Mouse (Mus musculus): ENCODE measurements around the gene Izumo3. TPM values are rescaled to one million over a fixed set of nuclear protein-coding genes. Genes with fewer than 3 reads are reported as not detected.
"Not testable (repeated sequence)": the region's sequence is repeated elsewhere in the genome, so short reads cannot be mapped to it uniquely, and the experiment has no call there.

The Izumo3 gene
- polyA plus RNA-seq (2012; rRNA removed) = not detected in 2 replicates

GRCm38 (mm10) chr4:92147134-92147533 is at the start of gene Izumo3:
Izumo3 (minus strand) TSS chr4:92147234.
- Histone ChIP-seq H3K27me3 (ENCODE audit: control insufficient read depth, insufficient read depth, low read length) (no peaks in the 10 kb centered on the region), H3K4me1 (replicated peaks; ENCODE audit: control insufficient read depth, insufficient read depth, low read length) (no peaks in the 10 kb centered on the region), H3K4me3 (ENCODE audit: control insufficient read depth, insufficient read depth, low read length) (no peak within 1 kb of the TSS), H3K36me3 (ENCODE audit: control insufficient read depth, insufficient read depth, low read length) (no peaks in the 10 kb centered on the region), H3K27ac (ENCODE audit: control insufficient read depth, insufficient read depth, low read length) (no peak within 1 kb of the TSS)
- TF ChIP-seq POLR2A (IDR thresholded peaks at IDR 0.05; ENCODE audit: control insufficient read depth, extremely low read depth, insufficient read depth, low read length, poor library complexity) = no peak
- no peak for TF ChIP-seq CTCF (IDR thresholded peaks at IDR 0.05; ENCODE audit: borderline replicate concordance, control insufficient read depth, extremely low read depth, insufficient read depth, low read length, poor library complexity)
- DNase-seq = no peak

DNA sequence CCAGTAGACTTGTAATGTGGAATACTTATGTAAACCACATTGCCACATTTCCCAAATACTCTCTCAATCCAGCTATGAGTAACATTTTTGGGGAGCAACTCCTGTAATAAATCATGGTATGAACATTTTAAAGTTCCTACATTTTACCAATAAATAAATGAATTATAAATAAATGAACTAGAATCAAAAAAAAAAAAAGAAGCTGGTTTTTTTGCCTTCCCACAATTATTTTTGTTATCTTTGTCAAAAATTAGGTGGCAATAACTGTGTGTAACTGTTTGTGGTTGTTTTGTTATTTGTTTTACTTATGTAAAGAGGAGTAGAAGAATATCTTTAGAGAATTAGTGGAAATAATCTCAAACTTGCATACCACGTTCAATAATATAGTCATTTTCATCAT is 44.6 kb upstream of the Izumo3 start, which contains the start of gene Gm12666:
Gm12666 (minus strand) TSS at position 101 of the 400 bp plus-strand sequence.
- WGBS = 85% methylated on average over 1 of the region's 1 CpGs

DNA sequence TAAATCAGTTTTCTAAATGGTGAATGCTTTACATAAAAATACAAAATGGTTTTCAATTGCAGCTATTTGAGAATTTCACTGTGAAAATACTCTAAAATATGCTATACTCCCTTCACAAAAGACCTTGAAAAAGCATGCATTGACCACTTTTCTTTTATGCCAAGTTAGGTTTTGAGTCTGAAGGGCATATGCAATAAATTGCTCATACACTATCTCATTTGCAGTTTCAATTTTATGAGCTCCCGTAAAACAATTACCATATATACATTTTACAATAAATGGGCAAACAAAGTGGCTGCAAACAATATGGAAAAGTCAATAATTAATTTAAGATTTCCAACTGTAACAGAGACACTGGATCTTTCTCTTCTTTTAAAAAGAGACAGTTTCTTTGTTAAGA is 5.6 kb upstream of the Izumo3 start:
- whole genome bisulfite sequencing = 86% methylated on average over 1 of the region's 1 CpGs
- Histone ChIP-seq H3K4me1 (replicated peaks; ENCODE audit: control insufficient read depth, insufficient read depth, low read length) (no peaks in the 10 kb centered on the region), H3K27ac (ENCODE audit: control insufficient read depth, insufficient read depth, low read length) (no peak overlapping the region)

More for the DNA sequence above, 44.6 kb upstream of the Izumo3 start, which contains the start of gene Gm12666:
- H3K27me3 ChIP-seq (ENCODE audit: control insufficient read depth, insufficient read depth, low read length); H3K36me3 ChIP-seq (ENCODE audit: control insufficient read depth, insufficient read depth, low read length); H3K4me3 ChIP-seq (ENCODE audit: control insufficient read depth, insufficient read depth, low read length); H3K4me1 ChIP-seq (replicated peaks; ENCODE audit: control insufficient read depth, insufficient read depth, low read length); H3K27ac ChIP-seq (ENCODE audit: control insufficient read depth, insufficient read depth, low read length); DNase-seq: not testable (repeated sequence)

DNA sequence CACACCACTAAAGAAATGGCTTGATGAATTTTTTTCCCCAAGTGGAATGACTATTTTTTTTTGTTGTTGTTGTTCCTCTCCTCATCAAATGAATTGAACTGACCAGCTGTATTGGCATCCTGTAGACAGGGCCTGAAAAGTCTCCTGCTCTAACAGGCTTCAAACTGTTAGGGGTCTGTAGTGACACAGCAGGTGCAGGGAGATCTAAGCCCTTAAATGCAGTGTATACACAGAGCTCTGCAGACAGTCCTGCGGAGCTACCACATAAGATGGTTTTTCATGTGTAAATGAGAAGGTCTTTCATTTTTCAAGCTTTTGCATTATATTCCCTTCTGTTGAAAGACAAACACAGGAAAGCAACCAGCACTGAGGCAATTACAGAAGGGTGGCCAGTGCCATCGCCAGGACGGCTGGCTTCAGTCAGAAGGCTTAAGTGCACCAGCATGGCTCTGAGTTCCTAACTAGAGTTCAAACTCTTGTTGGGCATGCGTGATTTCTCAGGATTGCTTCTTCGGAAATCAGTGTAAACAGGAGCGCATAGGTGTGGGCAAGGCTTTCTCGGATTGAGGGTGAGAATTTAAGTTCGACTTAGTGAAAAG is 35.5 kb downstream of the Izumo3 start:
- Histone ChIP-seq H3K4me1 (replicated peaks; ENCODE audit: control insufficient read depth, insufficient read depth, low read length) (no peaks in the 10 kb centered on the region), H3K27ac (ENCODE audit: control insufficient read depth, insufficient read depth, low read length) (no peak overlapping the region), H3K4me3 (ENCODE audit: control insufficient read depth, insufficient read depth, low read length) (no peak overlapping the region), H3K27me3 (ENCODE audit: control insufficient read depth, insufficient read depth, low read length) (no peaks in the 10 kb centered on the region), H3K36me3 (ENCODE audit: control insufficient read depth, insufficient read depth, low read length) (no peaks in the 10 kb centered on the region)
- 68% methylated on average over 8 of the region's 8 CpGs for WGBS
- no peak for TF ChIP-seq POLR2A (IDR thresholded peaks at IDR 0.05; ENCODE audit: control insufficient read depth, extremely low read depth, insufficient read depth, low read length, poor library complexity)
- no peak for TF ChIP-seq CTCF (IDR thresholded peaks at IDR 0.05; ENCODE audit: borderline replicate concordance, control insufficient read depth, extremely low read depth, insufficient read depth, low read length, poor library complexity)
- no peak for DNase-seq

More for the DNA sequence above, 5.6 kb upstream of the Izumo3 start:
- Histone ChIP-seq H3K4me3 (ENCODE audit: control insufficient read depth, insufficient read depth, low read length) (no peak overlapping the region), H3K36me3 (ENCODE audit: control insufficient read depth, insufficient read depth, low read length) (no peaks in the 10 kb centered on the region), H3K27me3 (ENCODE audit: control insufficient read depth, insufficient read depth, low read length) (no peaks in the 10 kb centered on the region)
- TF ChIP-seq POLR2A (IDR thresholded peaks at IDR 0.05; ENCODE audit: control insufficient read depth, extremely low read depth, insufficient read depth, low read length, poor library complexity) (no peak), CTCF (IDR thresholded peaks at IDR 0.05; ENCODE audit: borderline replicate concordance, control insufficient read depth, extremely low read depth, insufficient read depth, low read length, poor library complexity) (no peak)
- DNase-seq = no peak

- DNase-seq = no peak
- no peaks in the 10 kb centered on the region for H3K36me3 ChIP-seq (ENCODE audit: control insufficient read depth, insufficient read depth, low read length)
- no peak overlapping the region for H3K4me3 ChIP-seq (ENCODE audit: control insufficient read depth, insufficient read depth, low read length)
- no peaks in the 10 kb centered on the region for H3K27me3 ChIP-seq (ENCODE audit: control insufficient read depth, insufficient read depth, low read length)
- H3K4me1 ChIP-seq (replicated peaks; ENCODE audit: control insufficient read depth, insufficient read depth, low read length) = no peaks in the 10 kb centered on the region
- H3K27ac ChIP-seq (ENCODE audit: control insufficient read depth, insufficient read depth, low read length) = no peak overlapping the region
- TF ChIP-seq CTCF (IDR thresholded peaks at IDR 0.05; ENCODE audit: borderline replicate concordance, control insufficient read depth, extremely low read depth, insufficient read depth, low read length, poor library complexity) (no peak), POLR2A (IDR thresholded peaks at IDR 0.05; ENCODE audit: control insufficient read depth, extremely low read depth, insufficient read depth, low read length, poor library complexity) (no peak)
- WGBS = 98% methylated on average over 4 of the region's 4 CpGs
Observed at GRCm38 (mm10) chr4:92097386-92097785, 49.6 kb downstream of the Izumo3 start.

DNA sequence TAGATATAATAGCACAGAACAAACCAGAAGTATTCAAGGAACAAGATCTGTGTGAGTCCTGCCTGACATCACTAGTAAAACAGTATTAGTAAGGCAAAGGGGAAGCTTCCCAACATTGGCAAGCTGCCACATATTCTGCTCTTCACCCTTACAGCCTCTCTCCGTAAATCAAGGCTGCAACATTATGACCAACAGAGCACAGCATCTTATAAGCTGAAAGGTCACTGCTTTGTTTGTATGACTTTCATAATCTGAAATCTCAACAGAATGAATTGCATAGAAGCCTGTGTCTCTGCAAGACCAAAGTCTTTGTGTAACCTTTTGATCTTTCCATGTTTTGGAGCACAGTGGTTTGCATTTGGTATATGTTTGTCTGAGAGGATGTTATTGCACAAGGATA is 51.1 kb downstream of the Izumo3 start:
- Histone ChIP-seq H3K27ac (ENCODE audit: control insufficient read depth, insufficient read depth, low read length) (no peak overlapping the region), H3K36me3 (ENCODE audit: control insufficient read depth, insufficient read depth, low read length) (no peaks in the 10 kb centered on the region), H3K4me1 (replicated peaks; ENCODE audit: control insufficient read depth, insufficient read depth, low read length) (no peaks in the 10 kb centered on the region), H3K4me3 (ENCODE audit: control insufficient read depth, insufficient read depth, low read length) (no peak overlapping the region), H3K27me3 (ENCODE audit: control insufficient read depth, insufficient read depth, low read length) (no peaks in the 10 kb centered on the region)
- 77% methylated on average over 1 of the region's 1 CpGs for WGBS
- TF ChIP-seq POLR2A (IDR thresholded peaks at IDR 0.05; ENCODE audit: control insufficient read depth, extremely low read depth, insufficient read depth, low read length, poor library complexity) = no peak
- no peak for TF ChIP-seq CTCF (IDR thresholded peaks at IDR 0.05; ENCODE audit: borderline replicate concordance, control insufficient read depth, extremely low read depth, insufficient read depth, low read length, poor library complexity)
- no peak for DNase-seq

Other genes with a start within 250 kb of the Izumo3 start
- not detected in 2 replicates for gene Gm12666, start 44.5 kb upstream of the Izumo3 start, polyA plus RNA-seq (2012; rRNA removed)